Mouse (Mus musculus): ENCODE measurements at regions not wholly inside any gene's neighbourhood (a gene's known extent, or its start where the extent isn't known, plus 50 kb on each side); places are given as distances from the start of the nearest gene placed in this dataset.

DNA sequence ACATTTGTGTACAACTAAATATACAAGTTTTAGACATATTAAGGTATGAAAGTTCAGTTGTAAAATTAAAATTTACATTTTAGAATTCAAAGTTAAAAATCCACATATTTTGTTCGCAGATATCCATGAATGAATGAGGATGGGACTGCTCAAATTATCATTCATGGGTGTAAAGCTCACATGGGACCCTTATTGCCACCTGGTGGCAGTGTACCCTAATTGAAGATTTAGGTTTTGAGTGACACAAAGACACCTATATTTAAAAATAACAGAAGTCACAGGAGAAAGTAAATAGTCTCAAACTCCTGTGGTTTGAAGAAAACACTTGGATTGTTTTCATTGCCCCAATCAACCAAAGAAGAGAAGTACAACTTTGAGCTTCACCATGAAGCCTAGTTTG lies 492.8 kb upstream of the A1bg start:
- Histone ChIP-seq H3K9me3 (ENCODE audit: control insufficient read depth, low read length) (no peaks in the 10 kb centered on the region), H3K4me1 (replicated peaks; ENCODE audit: control insufficient read depth in 2 of 2, insufficient read depth in 2 of 2, low read length in 1 of 2) (no peaks in the 10 kb centered on the region), H3K9ac (replicated peaks) (no peak overlapping the region), H3K27me3 (ENCODE audit: control insufficient read depth, insufficient read depth, low read length) (no peaks in the 10 kb centered on the region), H3K27ac (no peak overlapping the region), H3K4me2 (ENCODE audit: low read depth) (no peak overlapping the region), H3K4me3 (ENCODE audit: insufficient read depth in 1 of 2, low read depth in 2 of 2, low read length in 2 of 2) (no peak overlapping the region), H3K36me3 (replicated peaks; ENCODE audit: control insufficient read depth, insufficient read depth, low read depth) (no peaks in the 10 kb centered on the region)
- no peak for ATAC-seq (ENCODE audit: insufficient read depth)
- DNase-seq (ENCODE audit: low read depth in 3 of 3, low spot score in 3 of 3) = no peak
- 17% methylated on average over 1 of the region's 1 CpGs for WGBS (ENCODE audit: insufficient replicate concordance)
- TF ChIP-seq CTCF (IDR thresholded peaks at IDR 0.05; ENCODE audit: low read depth) (no peak), EP300 (IDR thresholded peaks at IDR 0.05; ENCODE audit: low read depth) (no peak)

DNA sequence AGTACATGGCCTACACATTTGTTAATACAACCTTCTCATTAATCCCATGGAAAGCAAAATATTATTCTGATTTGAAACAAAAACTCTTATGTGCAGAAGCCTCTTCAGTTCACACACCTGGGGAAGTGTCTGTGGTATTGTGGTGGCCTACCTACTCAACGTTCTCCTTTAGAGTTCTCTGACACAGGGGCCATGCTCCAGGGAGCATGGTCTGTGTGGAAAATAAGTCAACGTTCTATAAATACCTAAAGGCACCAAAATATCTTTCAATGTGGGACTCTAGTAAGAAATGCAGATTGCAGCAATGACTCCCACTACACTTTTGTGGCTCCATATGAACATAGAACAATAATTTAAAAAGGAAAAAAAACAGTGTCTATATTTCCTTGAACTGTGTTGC lies 489.0 kb upstream of the A1bg start:
- Histone ChIP-seq H3K9ac (replicated peaks) (no peak overlapping the region), H3K4me1 (replicated peaks; ENCODE audit: control insufficient read depth in 2 of 2, insufficient read depth in 2 of 2, low read length in 1 of 2) (no peaks in the 10 kb centered on the region), H3K9me3 (ENCODE audit: control insufficient read depth, low read length) (no peaks in the 10 kb centered on the region), H3K27ac (no peak overlapping the region), H3K4me2 (ENCODE audit: low read depth) (no peak overlapping the region), H3K36me3 (replicated peaks; ENCODE audit: control insufficient read depth, insufficient read depth, low read depth) (no peaks in the 10 kb centered on the region), H3K27me3 (ENCODE audit: control insufficient read depth, insufficient read depth, low read length) (no peaks in the 10 kb centered on the region), H3K4me3 (ENCODE audit: insufficient read depth in 1 of 2, low read depth in 2 of 2, low read length in 2 of 2) (no peak overlapping the region)
- DNase-seq (ENCODE audit: low read depth in 3 of 3, low spot score in 3 of 3) = no peak
- ATAC-seq (ENCODE audit: insufficient read depth) = no peak
- TF ChIP-seq EP300 (IDR thresholded peaks at IDR 0.05; ENCODE audit: low read depth) (no peak), CTCF (IDR thresholded peaks at IDR 0.05; ENCODE audit: low read depth) (no peak)
- 58% methylated on average over 2 of the region's 2 CpGs for WGBS (ENCODE audit: insufficient replicate concordance)

DNA sequence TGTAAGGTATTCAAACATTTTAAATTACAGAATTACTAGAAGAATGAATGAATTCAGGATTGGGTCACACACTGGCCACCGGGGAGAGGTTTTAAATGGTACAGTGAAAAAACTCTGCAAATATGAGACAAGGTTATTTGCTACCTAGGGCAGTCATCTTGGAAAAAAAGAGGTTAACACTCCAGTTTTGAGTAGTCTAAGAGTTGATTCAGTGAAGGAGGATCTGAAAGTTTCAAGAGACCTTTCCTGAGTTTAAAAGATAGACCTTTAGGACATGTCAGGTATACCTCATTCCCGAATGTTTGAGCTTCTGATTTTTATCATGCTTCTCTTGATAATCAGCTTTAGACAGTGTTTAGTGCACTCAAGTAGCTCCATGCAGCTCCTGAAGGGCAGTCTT lies 488.0 kb upstream of the A1bg start:
- Histone ChIP-seq H3K9ac (replicated peaks) (no peak overlapping the region), H3K36me3 (replicated peaks; ENCODE audit: control insufficient read depth, insufficient read depth, low read depth) (no peaks in the 10 kb centered on the region), H3K27ac (no peak overlapping the region), H3K4me3 (ENCODE audit: insufficient read depth in 1 of 2, low read depth in 2 of 2, low read length in 2 of 2) (no peak overlapping the region), H3K4me2 (ENCODE audit: low read depth) (no peak overlapping the region), H3K4me1 (replicated peaks; ENCODE audit: control insufficient read depth in 2 of 2, insufficient read depth in 2 of 2, low read length in 1 of 2) (no peaks in the 10 kb centered on the region), H3K9me3 (ENCODE audit: control insufficient read depth, low read length) (no peaks in the 10 kb centered on the region), H3K27me3 (ENCODE audit: control insufficient read depth, insufficient read depth, low read length) (no peaks in the 10 kb centered on the region)
- DNase-seq (ENCODE audit: low read depth in 3 of 3, low spot score in 3 of 3) (no peak), ATAC-seq (ENCODE audit: insufficient read depth) (no peak)
- whole genome bisulfite sequencing (ENCODE audit: insufficient replicate concordance) = 49% methylated on average over 2 of the region's 2 CpGs
- TF ChIP-seq EP300 (IDR thresholded peaks at IDR 0.05; ENCODE audit: low read depth) (no peak), CTCF (IDR thresholded peaks at IDR 0.05; ENCODE audit: low read depth) (no peak)

DNA sequence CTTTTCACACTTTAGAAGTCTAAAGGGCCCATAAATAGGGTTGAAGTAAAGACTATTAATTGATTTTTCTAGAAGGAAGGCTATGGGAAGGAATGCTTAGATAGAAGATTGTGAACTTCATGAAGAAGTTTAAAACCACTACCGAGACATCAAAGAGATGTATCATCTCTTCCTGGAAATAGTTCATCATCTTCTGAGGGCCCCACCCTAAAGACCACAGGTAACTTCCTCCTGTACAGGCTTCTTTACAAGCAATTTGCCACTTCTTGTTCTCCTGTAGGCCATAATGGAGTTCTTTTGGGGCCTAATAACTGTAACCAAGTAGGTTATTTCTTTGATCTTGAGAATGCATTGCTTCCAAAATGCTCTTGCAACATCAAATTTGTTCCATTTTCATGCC lies 485.8 kb upstream of the A1bg start:
- DNase-seq (ENCODE audit: low read depth in 3 of 3, low spot score in 3 of 3) (no peak), ATAC-seq (ENCODE audit: insufficient read depth) (no peak)
- H3K27ac ChIP-seq = no peak overlapping the region
- H3K4me2 ChIP-seq (ENCODE audit: low read depth) = no peak overlapping the region
- H3K4me1 ChIP-seq (replicated peaks; ENCODE audit: control insufficient read depth in 2 of 2, insufficient read depth in 2 of 2, low read length in 1 of 2) = no peaks in the 10 kb centered on the region
- WGBS (ENCODE audit: insufficient replicate concordance) = 71% methylated on average over 1 of the region's 1 CpGs
- no peaks in the 10 kb centered on the region for H3K27me3 ChIP-seq (ENCODE audit: control insufficient read depth, insufficient read depth, low read length)
- TF ChIP-seq CTCF (IDR thresholded peaks at IDR 0.05; ENCODE audit: low read depth) (no peak), EP300 (IDR thresholded peaks at IDR 0.05; ENCODE audit: low read depth) (no peak)
- no peak overlapping the region for H3K9ac ChIP-seq (replicated peaks)
- no peaks in the 10 kb centered on the region for H3K36me3 ChIP-seq (replicated peaks; ENCODE audit: control insufficient read depth, insufficient read depth, low read depth)
- H3K4me3 ChIP-seq (ENCODE audit: insufficient read depth in 1 of 2, low read depth in 2 of 2, low read length in 2 of 2) = no peak overlapping the region
- H3K9me3 ChIP-seq (ENCODE audit: control insufficient read depth, low read length) = no peaks in the 10 kb centered on the region

- ATAC-seq (ENCODE audit: insufficient read depth) (no peak), DNase-seq (ENCODE audit: low read depth in 3 of 3, low spot score in 3 of 3) (no peak)
- H3K9ac ChIP-seq (replicated peaks) = no peak overlapping the region
- H3K4me2 ChIP-seq (ENCODE audit: low read depth) = no peak overlapping the region
- H3K27me3 ChIP-seq (ENCODE audit: control insufficient read depth, insufficient read depth, low read length) = no peaks in the 10 kb centered on the region
- H3K9me3 ChIP-seq (ENCODE audit: control insufficient read depth, low read length) = no peaks in the 10 kb centered on the region
- TF ChIP-seq EP300 (IDR thresholded peaks at IDR 0.05; ENCODE audit: low read depth) (no peak), CTCF (IDR thresholded peaks at IDR 0.05; ENCODE audit: low read depth) (no peak)
- no peak overlapping the region for H3K4me3 ChIP-seq (ENCODE audit: insufficient read depth in 1 of 2, low read depth in 2 of 2, low read length in 2 of 2)
- H3K4me1 ChIP-seq (replicated peaks; ENCODE audit: control insufficient read depth in 2 of 2, insufficient read depth in 2 of 2, low read length in 1 of 2) = no peaks in the 10 kb centered on the region
- no peaks in the 10 kb centered on the region for H3K36me3 ChIP-seq (replicated peaks; ENCODE audit: control insufficient read depth, insufficient read depth, low read depth)
- H3K27ac ChIP-seq = no peak overlapping the region
These were observed 477.9 kb upstream of the A1bg start for GRCm38 (mm10) chr15:61400720-61401119.

DNA sequence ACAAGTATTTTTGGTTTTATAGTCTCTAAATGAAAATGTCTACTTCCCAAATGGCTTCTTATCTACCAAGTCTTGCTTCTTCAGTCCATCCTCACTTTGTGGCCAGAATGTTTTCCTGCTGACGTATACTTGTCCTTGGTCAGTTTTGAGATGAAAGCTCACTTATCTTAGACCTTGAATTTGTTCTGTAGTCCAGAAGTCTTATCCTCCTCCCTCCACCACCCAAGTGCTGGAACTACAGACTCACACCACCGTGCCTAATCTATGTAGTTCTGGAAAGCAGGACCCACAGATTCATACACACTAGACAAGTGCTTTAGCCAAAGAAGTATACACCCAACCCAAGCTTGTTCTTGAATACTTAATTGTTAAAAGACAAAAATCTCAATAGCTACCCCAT lies 477.2 kb upstream of the A1bg start:
- WGBS (ENCODE audit: insufficient replicate concordance) = 37% methylated on average over 2 of the region's 2 CpGs
- H3K4me2 ChIP-seq (ENCODE audit: low read depth) = no peak overlapping the region
- H3K9me3 ChIP-seq (ENCODE audit: control insufficient read depth, low read length) = no peaks in the 10 kb centered on the region
- no peak for ATAC-seq (ENCODE audit: insufficient read depth)
- TF ChIP-seq EP300 (IDR thresholded peaks at IDR 0.05; ENCODE audit: low read depth) (no peak), CTCF (IDR thresholded peaks at IDR 0.05; ENCODE audit: low read depth) (no peak)
- no peaks in the 10 kb centered on the region for H3K36me3 ChIP-seq (replicated peaks; ENCODE audit: control insufficient read depth, insufficient read depth, low read depth)
- no peak for DNase-seq (ENCODE audit: low read depth in 3 of 3, low spot score in 3 of 3)
- no peak overlapping the region for H3K9ac ChIP-seq (replicated peaks)
- H3K4me3 ChIP-seq (ENCODE audit: insufficient read depth in 1 of 2, low read depth in 2 of 2, low read length in 2 of 2) = no peak overlapping the region
- H3K27me3 ChIP-seq (ENCODE audit: control insufficient read depth, insufficient read depth, low read length) = no peaks in the 10 kb centered on the region
- no peaks in the 10 kb centered on the region for H3K4me1 ChIP-seq (replicated peaks; ENCODE audit: control insufficient read depth in 2 of 2, insufficient read depth in 2 of 2, low read length in 1 of 2)
- no peak overlapping the region for H3K27ac ChIP-seq
